Mouse (Mus musculus) forebrain, embryonic 16.5 days (tissue): ENCODE results near the gene Cxcl17. TPM values are rescaled to one million over a fixed set of nuclear protein-coding genes. Genes with fewer than 3 reads are reported as not detected.

ENCODE experiments used
- ATAC-seq: fragments of 200-750 bp; cut with Nextera tagmentation; 2 replicates; pipeline ENCODE4 v1.8.0; 2017; ENCODE audit warnings: mild to moderate bottlenecking, moderate library complexity
- H3K27ac ChIP-seq: fragments of 300-500 bp; sonication (generic); 2 replicates; pipeline ENCODE4 v1.5.1; 2014; ENCODE audit warnings: low read length, control low read depth
- H3K27me3 ChIP-seq: fragments of 300-500 bp; sonication (generic); replicated peaks from 2 replicates; pipeline ENCODE4 v1.6.1; 2014; ENCODE audit warnings: low read length; ENCODE audit not compliant: control insufficient read depth, insufficient read depth
- H3K36me3 ChIP-seq: fragments of 300-500 bp; sonication (generic); 2 replicates; pipeline ENCODE4 v1.6.1; 2014; ENCODE audit not compliant: control insufficient read depth, insufficient read depth
- H3K4me1 ChIP-seq: fragments of 300-500 bp; sonication (generic); replicated peaks from 2 replicates; pipeline ENCODE4 v1.6.1; 2014; ENCODE audit warnings: low read length; ENCODE audit not compliant: control insufficient read depth, insufficient read depth
- H3K4me2 ChIP-seq: fragments of 300-500 bp; sonication (generic); 2 replicates; pipeline ENCODE4 v1.6.1; 2014; ENCODE audit warnings: mild to moderate bottlenecking, low read length, control low read depth
- H3K4me3 ChIP-seq: fragments of 300-500 bp; sonication (generic); replicated peaks from 2 replicates; pipeline ENCODE4 v1.5.1; 2014; ENCODE audit warnings: mild to moderate bottlenecking, low read length, control low read depth
- H3K9ac ChIP-seq: fragments of 300-500 bp; sonication (generic); replicated peaks from 2 replicates; pipeline ENCODE4 v1.6.1; 2014; ENCODE audit warnings: low read depth, low read length, control low read depth
- H3K9me3 ChIP-seq: fragments of 300-500 bp; sonication (generic); 2 replicates; pipeline ENCODE4 v1.6.1; 2016; ENCODE audit warnings: low read length; ENCODE audit not compliant: control insufficient read depth
- WGBS: fragments of 180-500 bp; shearing (Covaris S2); extraction: QIAGEN DNeasy Blood & Tissue Kit; methylation state at CpG from one replicate; pipeline ENCODE4 v1.1.7; 2014; 5-methylcytosine and 5-hydroxymethylcytosine counted together
- polyA plus RNA-seq: library from polyadenylated mRNA; unstranded; fragments of >200 nt; fragmentation: Nextera tagmentation; extraction: Ambion mirVana; gene quantifications from 2 replicates; pipeline ENCODE4 v1.2.1, GENCODE M21; 2015

The Cxcl17 gene
- polyA plus RNA-seq, 1 experiment from 2014 or later: 0.96 TPM

GRCm38 (mm10) chr7:25365937-25366625 lies 46.6 kb downstream of the Cxcl17 start:
- peak; percentile 37 for ATAC-seq
- Histone ChIP-seq H3K27ac (no peak overlapping the region), H3K27me3 (peaks cover 19% of the 10 kb centered on the region), H3K9ac (peak overlapping the region; percentile 27), H3K36me3 (peaks cover 8% of the 10 kb centered on the region), H3K4me2 (no peak overlapping the region), H3K4me3 (no peak overlapping the region), H3K9me3 (no peaks in the 10 kb centered on the region), H3K4me1 (peaks cover 9% of the 10 kb centered on the region)
- WGBS: 7% methylated on average over 13 of the region's 13 CpGs

DNA sequence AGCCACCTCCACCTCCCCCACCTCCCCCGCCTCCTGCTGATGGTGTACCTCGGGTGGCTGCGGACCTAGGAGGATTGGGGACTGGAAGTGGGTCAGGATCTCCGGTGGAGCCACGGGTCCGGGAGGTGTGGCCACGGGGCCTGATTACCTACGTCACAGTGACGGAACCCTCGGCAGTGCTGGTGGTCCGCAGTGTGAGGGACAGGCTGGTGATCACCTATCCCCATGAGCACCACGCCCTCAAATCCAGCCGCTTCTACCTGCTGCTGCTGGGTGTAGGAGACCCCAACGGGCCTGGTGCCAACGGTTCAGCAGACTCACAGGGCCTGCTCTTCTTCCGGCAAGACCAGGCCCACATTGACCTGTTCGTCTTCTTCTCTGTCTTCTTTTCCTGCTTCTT lies 49.1 kb downstream of the Cxcl17 start:
- Histone ChIP-seq H3K27ac (no peak overlapping the region), H3K4me1 (peaks cover 7% of the 10 kb centered on the region), H3K36me3 (peaks cover 21% of the 10 kb centered on the region), H3K9me3 (no peaks in the 10 kb centered on the region), H3K9ac (no peak overlapping the region), H3K4me2 (no peak overlapping the region), H3K27me3 (peaks cover 15% of the 10 kb centered on the region), H3K4me3 (no peak overlapping the region)
- WGBS: 95% methylated on average over 17 of the region's 17 CpGs
- no peak for ATAC-seq

DNA sequence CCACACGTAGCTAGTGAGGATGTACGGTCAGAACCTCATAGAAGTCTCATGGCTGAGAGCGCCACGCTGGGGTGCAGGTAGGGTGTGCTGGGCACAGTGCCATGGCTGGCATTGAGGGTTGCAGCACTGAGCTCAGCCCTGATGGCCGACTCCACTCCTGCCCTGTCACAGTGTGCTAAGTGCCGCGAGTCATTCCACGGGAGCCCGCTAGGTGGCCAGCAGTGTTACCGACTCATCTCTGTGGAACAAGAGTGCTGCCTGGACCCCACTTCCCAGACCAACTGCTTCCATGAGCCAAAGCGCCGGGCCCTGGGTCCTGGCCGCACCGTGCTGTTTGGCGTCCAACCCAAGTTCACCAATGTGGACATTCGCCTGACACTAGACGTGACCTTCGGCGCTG lies 49.5 kb downstream of the Cxcl17 start:
- Histone ChIP-seq H3K27ac (no peak overlapping the region), H3K9ac (no peak overlapping the region), H3K4me3 (no peak overlapping the region), H3K9me3 (no peaks in the 10 kb centered on the region), H3K27me3 (peaks cover 11% of the 10 kb centered on the region; the same call in 1 of the 2 replicates), H3K4me1 (peaks cover 7% of the 10 kb centered on the region), H3K4me2 (no peak overlapping the region), H3K36me3 (peaks cover 23% of the 10 kb centered on the region)
- WGBS: 88% methylated on average over 19 of the region's 19 CpGs
- ATAC-seq: no peak

GRCm38 (mm10) chr7:25358721-25359206 lies 53.9 kb downstream of the Cxcl17 start:
- no peaks in the 10 kb centered on the region for H3K9me3 ChIP-seq
- H3K27me3 ChIP-seq: no peaks in the 10 kb centered on the region
- WGBS: 61% methylated on average over 19 of the region's 19 CpGs
- peaks cover 25% of the 10 kb centered on the region for H3K36me3 ChIP-seq
- no peak overlapping the region for H3K27ac ChIP-seq
- ATAC-seq: peak; percentile 73
- H3K4me3 ChIP-seq: no peak overlapping the region
- no peak overlapping the region for H3K4me2 ChIP-seq
- no peaks in the 10 kb centered on the region for H3K4me1 ChIP-seq
- H3K9ac ChIP-seq: no peak overlapping the region

Other genes starting within 250 kb of the Cxcl17 start
- gene Pou2f2, start 233.2 kb downstream of the Cxcl17 start, polyA plus RNA-seq: 10.6 and 17.0 TPM in 2 replicates
- gene Dedd2, start 192.3 kb downstream of the Cxcl17 start, polyA plus RNA-seq: 14.7 and 15.0 TPM in 2 replicates
- 1.8 and 1.9 TPM in 2 replicates for gene Zfp526, start 191.5 kb downstream of the Cxcl17 start, polyA plus RNA-seq
- 14.9 and 17.1 TPM in 2 replicates for gene Gsk3a, start 175.0 kb downstream of the Cxcl17 start, polyA plus RNA-seq
- 4.8 and 5.3 TPM in 2 replicates for gene Erf, start 162.1 kb downstream of the Cxcl17 start, polyA plus RNA-seq
- gene Cic, start 145.2 kb downstream of the Cxcl17 start, polyA plus RNA-seq: 42.2 and 48.0 TPM in 2 replicates
- gene Pafah1b3, start 114.9 kb downstream of the Cxcl17 start, polyA plus RNA-seq: 499 and 556 TPM in 2 replicates
- 1.4 and 2.2 TPM in 2 replicates for gene Prr19, start 111.5 kb downstream of the Cxcl17 start, polyA plus RNA-seq
- gene Tmem145, start 106.8 kb downstream of the Cxcl17 start, polyA plus RNA-seq: 24.5 and 41.2 TPM in 2 replicates
- 22.6 and 25.0 TPM in 2 replicates for gene Megf8, start 95.7 kb downstream of the Cxcl17 start, polyA plus RNA-seq
- 0.50 TPM in 1 of 2 replicates, not detected in the other for gene Cnfn, start 43.2 kb downstream of the Cxcl17 start, polyA plus RNA-seq
- 17.7 and 18.5 TPM in 2 replicates for gene Lipe, start 14.2 kb downstream of the Cxcl17 start, polyA plus RNA-seq
- gene Ceacam1, start 64.7 kb upstream of the Cxcl17 start, polyA plus RNA-seq: 0.96 and 1.1 TPM in 2 replicates
- 0.11 TPM in 1 of 2 replicates, not detected in the other for gene Ceacam2, start 127.0 kb upstream of the Cxcl17 start, polyA plus RNA-seq
- gene Erich4, start 203.0 kb upstream of the Cxcl17 start, polyA plus RNA-seq: 0.39 TPM in 1 of 2 replicates, not detected in the other
- 36.0 and 38.8 TPM in 2 replicates for gene Dmac2, start 206.5 kb upstream of the Cxcl17 start, polyA plus RNA-seq
- 0.44 and 0.92 TPM in 2 replicates for gene B3gnt8, start 213.8 kb upstream of the Cxcl17 start, polyA plus RNA-seq
- gene Bckdha, start 246.1 kb upstream of the Cxcl17 start, polyA plus RNA-seq: 57.7 and 61.9 TPM in 2 replicates
- 46.5 and 48.3 TPM in 2 replicates for gene Exosc5, start 246.3 kb upstream of the Cxcl17 start, polyA plus RNA-seq